Mouse (Mus musculus) thymus, adult 2 months (tissue): ENCODE data around the gene Syt13.

ENCODE experiments used
- CTCF ChIP-seq: fragments of 200-500 bp; IDR thresholded peaks from 2 replicates; pipeline ENCODE4 v1.5.1; 2012; ENCODE audit warnings: mild to moderate bottlenecking, control low read depth, low read length, moderate library complexity, borderline replicate concordance; ENCODE audit not compliant: control insufficient read depth, poor library complexity, insufficient read depth; ENCODE audit errors: extremely low read depth
- POLR2A ChIP-seq: fragments of 200-500 bp; IDR thresholded peaks from 2 replicates; pipeline ENCODE4 v1.6.1; 2012; ENCODE audit warnings: mild to moderate bottlenecking, low read length, control low read depth, moderate library complexity; ENCODE audit not compliant: control insufficient read depth, poor library complexity, insufficient read depth; ENCODE audit errors: extremely low read depth

DNA sequence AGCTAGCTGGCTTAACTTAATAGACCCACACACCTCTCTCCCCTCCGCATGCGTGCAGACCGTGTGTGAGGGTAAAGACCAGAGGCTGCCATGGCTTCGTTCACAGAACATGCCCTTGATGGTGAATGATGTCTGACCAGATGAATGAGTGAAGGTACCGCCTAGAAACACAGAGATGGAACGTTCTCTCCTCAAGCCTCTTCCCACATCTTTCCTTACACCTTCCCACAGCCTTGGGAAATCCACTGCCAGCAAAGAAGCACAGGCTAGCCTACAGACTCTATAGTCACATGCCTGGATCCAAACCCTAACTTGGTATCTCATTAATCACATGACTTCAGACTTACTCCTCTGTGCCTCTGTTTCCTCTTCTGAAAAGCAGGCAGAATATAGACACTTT is 18.5 kb downstream of the Syt13 start:
- TF ChIP-seq POLR2A (no peak), CTCF (no peak)
